Mouse (Mus musculus) yolk sac, embryonic 10.5 days (tissue): ENCODE data around the gene Efna2.
"Not testable (repeated sequence)": the region's sequence is repeated elsewhere in the genome, so short reads cannot be mapped to it uniquely, and the experiment has no call there.

Source experiments
- DNase-seq: peaks from one replicate; pipeline ENCODE4 v3.0.0-alpha.2; 2017; ENCODE audit warnings: low spot score

Gene Efna2

DNA sequence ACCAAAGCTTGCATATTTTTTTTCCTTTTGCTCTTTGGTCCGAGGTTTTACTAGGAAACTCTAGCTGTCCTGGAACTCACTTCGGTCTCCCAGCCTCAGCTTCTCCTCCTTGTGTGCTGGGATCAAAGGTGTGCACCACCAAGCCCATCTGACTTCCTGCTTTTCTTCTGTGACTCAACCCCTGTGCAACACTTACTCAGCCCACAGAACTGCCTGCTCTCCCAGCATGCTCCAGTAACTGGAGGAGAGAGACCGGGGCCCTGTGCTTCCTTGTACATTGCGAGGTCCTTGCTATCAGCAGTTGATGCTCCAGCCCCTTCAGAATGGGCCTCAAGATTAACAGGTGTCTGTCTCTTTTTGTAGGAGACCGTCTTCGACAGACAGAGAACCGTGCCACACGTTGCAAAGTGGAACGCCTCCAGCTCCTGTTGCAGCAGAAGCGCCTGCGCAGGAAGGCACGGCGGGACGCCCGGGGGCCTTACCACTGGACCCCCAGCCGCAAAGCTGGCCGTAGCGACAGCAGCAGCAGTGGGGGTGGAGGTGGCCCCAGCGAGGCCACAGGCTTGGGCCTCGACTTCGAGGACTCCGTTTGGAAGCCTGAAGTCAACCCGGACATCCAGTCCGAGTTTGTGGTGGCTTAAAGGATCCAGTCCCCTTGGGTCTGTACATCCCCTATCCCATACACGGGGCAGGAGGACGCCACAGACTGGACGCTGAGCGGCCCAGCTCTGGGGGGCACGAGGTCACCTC is 23.1 kb upstream of the Efna2 start:
- no peak for DNase-seq

DNA sequence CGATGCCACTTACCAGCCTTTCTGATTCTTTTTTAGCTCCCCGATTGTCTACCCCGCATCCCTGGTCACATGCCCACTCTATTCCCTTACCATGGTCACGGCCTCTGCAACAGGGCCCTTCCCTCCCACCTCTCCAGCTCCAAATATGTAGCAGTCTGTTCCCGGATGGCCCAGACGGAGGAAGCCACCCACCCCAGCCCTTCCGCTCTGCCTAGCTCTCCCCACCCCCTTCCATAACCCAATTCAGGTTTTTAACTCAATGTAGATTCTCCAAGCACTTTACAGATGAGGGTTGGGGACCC is 22.6 kb upstream of the Efna2 start:
- no peak for DNase-seq

DNA sequence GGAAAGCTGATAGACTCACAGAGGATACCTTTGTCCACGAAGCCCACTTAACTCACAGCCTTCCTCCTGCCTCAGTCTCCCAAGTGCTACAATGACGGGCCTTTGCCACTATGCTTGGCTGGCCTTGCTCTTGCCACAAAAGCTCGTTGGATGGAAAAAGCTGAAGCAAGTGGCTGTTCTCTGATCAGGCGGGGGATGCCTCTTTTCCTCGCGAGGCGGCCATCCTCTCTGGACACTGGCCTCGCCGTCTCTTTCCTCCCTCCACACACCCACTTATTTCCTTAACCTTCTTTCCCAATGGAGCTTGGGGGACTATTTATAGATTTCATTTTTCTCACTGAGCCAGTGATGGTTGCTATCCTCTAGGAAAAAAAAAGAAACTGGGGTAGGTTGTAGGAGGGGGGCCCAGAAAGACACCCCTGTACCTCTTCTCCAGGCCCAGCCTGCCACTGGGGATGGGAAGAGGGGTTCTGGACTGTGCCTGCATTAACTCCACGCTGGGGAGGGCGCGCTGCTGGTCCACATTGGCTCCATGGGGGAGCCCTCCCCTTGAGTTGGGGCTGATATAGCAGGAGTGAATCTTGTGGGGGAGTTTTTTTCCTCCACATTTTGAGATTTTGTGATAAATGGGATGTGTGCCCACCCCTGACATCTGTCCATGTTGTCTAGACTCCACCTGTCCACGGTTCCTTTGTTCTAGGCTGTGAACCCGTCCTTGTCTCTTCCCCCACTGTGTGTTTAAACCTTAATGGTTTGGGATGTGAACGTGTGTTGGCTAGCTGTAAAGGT is 21.9 kb upstream of the Efna2 start:
- DNase-seq, result no peak

DNA sequence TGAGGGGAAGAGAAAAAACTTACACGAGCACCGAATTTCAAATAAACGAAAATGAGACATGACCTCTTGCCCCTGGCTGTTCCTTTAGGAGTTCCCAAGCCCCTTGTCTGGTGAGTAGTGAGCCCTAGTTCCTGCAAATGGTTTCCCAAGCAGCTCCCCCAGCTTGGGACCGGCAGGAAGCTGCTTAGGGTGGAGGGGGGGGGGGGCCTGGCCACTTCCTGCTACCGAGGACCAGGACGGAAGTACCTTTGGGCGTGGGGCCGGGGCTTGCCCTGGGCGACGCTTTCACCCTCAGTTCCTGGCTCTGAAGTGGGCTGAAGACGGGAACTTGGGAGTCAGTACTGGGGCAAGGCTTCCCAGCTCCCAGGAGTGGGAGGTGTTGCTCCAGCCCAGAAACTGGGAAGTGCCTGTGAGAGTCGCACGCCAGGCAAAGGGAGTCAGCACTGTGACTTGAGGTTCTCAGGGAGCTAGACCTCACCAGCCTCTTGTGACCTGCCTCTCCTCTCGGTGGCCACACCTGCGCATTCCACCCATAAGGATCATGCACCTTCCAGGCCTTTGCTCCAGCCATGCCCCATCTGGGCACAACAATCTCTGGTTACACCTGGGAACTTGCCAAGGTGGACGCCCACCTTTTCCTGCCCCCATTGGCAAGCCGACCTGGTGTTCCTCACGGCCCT is 20.8 kb upstream of the Efna2 start:
- DNase-seq, result peak; percentile 74

DNA sequence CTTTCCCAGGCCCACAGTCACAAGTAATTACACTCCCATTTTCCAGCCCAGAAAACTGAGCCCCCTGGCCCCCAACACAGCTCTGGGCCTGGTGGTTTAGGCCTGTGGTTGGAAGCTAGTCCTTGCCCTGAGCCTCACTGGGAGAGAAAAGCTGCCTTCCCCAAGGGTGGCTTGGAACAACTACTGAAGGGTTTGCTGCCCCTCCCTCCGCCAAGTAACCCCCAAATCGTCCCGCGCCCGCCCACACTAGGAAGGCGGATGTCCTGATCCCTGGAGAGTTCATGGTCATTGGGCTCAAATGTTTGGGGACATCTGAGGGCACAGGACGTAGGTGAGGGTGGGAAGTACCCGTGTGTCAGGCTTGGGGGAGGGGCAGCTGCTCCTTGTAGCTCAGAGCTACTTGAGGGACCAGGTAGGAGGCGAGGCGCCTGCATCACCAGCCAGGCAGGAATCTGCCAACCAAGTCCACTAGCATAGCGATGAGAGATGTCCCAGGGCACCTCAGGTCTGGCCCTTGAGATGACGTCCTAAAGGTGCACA is 20.2 kb upstream of the Efna2 start:
- peak; percentile 64 for DNase-seq

DNA sequence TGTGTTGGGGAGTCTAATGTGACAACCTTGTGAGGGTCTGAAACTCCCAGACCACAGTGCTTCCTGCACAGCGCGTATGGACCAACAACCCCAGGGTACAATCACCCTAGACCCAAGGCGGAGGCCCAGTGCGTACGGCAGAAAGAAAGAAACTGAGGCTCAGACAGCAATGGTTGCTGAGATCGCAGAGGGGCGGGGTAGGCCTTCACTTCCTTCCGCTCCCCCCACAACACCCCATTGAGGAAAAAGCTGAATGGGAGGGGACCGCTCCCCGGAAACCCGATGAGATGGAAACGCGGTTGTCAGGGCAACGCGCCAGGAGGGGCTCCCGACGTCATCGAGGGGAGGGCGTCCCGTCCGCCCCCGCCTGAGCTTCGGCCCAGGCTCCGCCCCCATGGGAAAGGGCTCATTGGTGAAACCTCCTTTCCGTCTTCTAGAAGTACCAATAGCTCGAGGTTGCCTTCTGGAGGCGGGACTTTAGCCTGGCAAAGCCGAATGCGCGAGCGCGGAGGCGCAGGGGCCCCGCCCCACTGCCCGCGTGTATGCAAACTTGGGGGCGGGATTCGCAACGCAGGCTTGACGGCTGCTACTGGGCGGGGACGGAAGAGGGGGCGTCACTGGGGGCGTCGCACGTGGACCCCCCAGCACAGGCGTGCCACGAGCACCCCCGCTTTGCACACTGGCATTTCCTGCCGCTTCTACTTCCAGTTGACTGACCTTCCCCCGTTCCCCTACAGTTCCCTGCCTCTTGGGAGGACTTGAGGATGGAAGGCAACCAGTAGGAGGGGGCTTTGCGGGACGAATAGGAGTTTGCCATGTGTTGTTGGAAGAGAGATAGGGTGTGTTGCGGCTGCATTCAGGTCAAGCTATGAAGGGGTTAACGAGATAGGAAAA is 19.5 kb upstream of the Efna2 start:
- DNase-seq, result peak; percentile 99

DNA sequence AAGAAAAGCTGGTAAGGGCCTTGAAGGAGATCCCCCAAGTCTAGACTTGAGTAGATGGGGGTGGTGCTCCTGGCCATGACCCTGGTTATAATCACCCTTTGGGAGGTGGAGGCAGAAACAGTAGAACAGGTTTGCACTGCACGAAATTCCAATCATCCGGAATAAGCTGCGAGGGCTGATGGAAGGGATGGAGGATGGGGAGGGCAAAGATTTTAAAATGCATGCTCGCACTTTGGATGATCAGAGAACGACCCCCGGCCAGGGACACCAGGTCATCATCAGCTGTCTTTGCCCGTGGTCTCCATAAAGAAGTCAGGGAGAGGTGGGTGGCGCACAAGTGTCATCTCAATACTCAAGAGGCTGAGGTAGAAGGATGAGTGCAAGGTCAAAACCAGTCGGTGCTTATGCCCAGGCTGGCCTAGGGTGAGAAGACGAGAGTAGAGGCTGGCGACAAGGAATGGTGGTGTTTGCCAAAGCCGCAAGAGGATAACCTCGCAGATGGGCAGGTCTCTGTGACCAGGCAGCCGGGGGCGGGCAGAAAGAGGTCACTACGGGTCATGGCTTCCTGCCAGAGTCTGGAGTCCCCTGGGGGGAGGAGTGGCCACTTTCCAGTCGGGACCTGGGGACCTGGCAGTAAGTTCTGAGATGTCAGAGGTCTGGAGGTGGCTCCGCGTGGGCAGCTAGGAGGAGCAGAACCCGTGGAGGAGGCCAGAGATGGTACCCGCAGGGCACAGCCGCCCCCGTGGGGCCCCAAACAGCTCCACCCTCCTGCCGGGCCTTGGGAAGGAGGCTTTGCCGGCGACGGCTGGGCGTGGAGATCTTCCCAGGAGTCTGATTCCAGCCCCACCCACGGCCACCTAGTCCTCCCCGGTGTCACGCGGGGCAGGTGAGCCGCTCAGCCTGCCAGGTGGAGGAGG is 18.6 kb upstream of the Efna2 start:
- peak; percentile 95 for DNase-seq

DNA sequence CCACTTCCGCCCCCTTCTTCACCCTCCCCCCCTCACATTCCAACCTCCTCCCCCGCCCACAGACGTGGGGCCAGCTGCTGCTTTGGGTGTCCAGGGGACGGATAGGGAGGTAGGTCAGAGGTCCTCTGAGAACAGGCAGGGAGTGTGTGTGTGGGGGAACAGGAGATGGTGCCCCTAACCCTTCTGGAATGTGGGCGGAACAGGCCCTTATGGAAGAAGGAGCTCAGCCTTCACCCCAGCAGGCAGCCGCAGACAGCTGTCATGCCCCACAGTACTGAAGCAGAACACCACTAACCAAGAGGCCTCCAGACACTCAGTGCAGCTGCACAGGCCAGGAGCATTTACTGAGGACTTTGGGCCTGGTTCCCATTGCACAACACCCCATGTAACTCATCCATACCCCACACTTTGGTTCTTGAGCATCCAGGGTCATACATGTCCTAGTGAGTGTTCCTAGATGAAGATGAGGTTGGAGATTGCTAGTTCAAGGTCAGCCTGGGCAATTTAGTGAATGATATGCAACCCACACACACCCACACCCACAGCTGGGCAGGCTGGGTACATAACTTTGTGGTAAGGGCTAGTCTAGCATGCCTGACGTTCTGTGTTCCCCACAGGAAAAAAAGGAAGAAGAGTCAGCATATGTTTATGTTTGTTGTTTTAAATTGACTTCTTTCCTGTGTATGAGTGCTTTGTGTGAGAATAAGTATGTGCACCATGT is 17.6 kb upstream of the Efna2 start:
- DNase-seq, result peak; percentile 85

DNA sequence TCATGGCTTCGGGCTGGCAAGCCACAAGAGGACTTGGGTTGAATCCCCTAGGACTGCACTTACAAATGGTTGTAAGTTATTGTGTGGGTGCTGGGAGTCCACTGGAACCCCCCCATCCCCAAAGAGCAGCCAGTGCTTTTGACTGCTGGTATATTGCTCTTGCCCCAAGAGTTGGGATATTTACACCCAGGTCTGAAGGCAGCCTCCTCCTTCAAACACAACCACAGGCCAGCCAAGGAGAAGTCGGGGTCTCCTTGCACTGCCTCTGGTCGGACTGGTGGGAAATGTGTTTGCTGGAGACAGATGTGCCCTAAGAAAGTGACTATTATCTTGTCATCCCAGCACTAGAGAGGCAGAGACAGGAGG is 17.1 kb upstream of the Efna2 start:
- DNase-seq, result no peak

DNA sequence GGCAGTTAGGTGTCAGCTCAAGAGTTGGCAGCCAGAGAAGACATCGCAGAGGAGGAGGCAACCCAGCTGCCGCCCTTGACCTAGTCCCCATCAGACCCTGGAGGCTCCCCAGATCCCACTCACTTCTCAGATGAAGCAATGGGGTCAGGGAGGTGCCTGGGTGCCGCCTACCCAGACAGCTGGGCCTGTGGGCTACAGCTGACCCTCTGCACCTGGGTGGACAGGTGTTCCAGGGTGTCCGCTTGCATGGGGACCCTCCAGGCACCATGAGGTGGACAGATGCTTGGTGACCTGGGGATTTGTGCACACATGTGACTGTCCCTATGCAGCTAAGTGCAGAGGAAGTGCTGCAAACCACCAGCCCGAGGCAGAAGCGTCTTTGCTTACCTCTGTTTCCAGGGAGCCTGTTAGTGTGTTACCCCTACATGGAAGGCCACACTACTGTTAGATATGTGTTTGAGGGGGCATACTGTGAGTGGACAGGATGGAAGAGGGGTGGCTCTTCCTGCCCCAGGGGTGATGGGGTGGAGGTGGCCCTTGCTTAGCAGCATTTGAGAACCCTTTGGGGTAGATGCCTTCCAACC is 16.5 kb upstream of the Efna2 start:
- no peak for DNase-seq

DNA sequence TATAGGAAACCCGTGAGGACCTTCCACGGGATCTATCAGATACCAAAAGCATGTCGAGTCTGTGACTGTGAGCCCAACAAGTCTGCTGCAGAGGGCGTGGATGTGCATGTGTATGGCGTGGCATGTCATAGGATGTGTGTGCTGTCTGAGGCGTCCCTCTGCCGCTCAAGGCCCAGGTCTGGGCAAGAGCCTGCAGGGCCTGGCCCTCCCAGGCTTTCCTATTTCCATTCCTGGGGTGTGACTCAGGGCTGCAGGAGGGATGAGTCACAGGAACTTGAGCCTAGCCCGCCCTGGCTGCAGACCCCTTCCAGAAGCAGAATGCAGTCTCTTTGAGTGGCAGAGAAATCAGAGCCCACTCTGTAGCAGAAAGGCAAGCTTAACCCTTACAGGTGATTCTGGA is 15.6 kb upstream of the Efna2 start:
- DNase-seq, result no peak

DNA sequence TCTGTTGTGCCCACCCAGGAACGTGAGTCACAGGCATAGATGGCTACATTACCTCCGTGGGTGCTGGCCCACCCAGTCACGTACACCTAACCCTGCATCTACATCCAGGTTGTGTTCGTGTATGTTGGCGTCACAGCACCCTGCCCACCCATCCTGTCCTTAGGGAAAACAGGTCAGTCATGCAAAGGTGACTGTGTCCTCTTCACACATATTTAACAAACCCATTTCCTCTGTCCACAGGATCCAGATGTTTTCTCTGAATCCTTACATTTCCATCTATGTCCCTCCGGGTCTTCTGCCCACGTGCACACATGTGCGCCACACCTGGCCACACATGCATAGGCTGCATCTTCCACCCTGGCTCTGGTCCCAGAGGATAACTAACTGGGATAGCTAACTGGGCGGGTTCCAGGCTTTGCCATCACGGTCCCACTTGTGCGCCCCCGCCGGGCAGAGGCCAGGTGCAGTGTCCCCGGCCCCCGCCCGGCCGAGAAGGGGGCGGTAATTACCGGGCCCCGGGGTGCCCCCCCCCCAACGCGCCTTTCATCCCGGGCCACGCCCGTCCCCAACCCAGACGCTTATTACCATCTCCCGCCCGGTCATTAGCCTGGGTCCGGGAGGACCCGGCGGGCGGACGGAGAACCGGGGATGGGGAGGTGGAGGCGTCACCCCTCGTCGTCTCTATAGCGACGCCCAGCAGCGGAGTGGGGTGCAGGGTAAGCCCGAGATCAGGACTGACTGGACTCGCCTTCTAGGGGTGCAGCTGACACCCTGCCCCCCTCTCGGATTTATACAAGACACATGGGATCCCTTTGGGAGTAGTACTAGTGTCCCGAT is 14.9 kb upstream of the Efna2 start:
- DNase-seq, result no peak

DNA sequence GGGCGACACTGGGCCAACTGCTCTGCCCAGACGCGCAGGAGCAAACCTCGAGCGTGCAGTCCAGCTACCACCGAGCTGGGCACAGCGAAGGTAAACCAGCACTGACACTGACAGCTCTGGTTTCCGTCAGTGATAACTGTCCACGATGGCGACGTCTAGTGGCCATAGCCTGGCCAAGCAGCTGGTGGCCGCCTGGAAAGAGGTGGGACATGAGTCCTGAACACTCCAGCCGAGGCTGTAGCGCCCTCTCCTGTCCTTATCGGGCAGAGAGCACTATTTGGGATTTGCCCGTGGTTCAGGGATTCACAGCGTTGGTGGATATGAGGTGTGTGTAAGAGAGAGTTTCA is 14.3 kb upstream of the Efna2 start:
- DNase-seq, result peak; percentile 95

DNA sequence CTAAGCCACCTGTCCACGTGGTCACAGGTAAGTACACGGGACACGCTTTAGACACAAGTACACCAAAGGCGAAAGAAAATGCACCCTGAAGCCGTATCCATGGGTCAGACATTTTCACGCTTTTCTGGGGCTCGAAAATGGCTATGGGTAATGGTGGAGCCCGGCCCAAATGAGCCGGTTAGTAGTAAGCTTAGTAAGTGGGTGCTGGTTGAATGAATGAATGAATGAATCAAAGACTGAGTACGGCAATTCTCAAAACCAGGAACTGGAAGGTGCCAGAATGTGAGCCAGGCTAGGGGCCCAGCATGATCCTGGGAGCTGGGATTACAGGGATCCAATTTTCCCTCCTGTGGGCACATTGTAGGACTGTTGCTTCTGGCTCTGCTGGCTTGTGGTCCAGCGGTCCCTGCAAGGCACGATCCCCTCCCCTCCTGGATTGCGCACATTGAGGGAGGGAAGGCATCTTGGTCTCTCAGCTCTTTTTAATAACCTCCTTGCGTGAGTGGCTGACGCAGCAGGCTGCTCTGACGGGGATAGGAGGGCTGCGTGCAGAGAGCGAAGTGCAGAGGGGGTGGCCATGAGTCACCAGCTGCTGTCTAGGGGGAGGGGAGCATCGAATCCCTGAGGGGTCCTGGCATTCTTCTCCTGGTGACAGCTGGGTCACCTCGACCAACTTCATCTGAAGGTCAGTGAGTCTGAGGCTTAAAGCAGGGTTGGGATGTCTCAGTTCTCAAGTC is 13.7 kb upstream of the Efna2 start, which contains the start of gene Cirbp:
Cirbp (plus strand) TSS at position 594 of the 737 bp plus-strand sequence.
- peak; percentile 83 for DNase-seq

DNA sequence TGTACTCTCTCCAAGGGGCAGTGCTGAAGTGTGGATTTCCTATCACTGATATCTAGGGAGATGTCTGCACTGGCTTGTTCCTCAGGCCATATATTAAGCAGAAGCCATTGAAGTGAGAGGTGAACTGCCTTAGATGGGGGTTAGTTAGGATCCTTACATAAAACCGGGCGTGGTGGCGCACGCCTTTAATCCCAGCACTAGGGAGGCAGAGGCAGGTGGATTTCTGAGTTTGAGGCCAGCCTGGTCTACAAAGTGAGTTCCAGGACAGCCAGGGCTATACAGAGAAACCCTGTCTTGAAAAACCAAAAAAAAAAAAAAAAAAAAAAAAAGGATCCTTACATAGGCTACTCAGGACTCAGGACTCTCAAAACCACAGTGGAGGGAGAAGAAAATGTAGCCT is 13.1 kb upstream of the Efna2 start:
- DNase-seq, result not testable (repeated sequence)

DNA sequence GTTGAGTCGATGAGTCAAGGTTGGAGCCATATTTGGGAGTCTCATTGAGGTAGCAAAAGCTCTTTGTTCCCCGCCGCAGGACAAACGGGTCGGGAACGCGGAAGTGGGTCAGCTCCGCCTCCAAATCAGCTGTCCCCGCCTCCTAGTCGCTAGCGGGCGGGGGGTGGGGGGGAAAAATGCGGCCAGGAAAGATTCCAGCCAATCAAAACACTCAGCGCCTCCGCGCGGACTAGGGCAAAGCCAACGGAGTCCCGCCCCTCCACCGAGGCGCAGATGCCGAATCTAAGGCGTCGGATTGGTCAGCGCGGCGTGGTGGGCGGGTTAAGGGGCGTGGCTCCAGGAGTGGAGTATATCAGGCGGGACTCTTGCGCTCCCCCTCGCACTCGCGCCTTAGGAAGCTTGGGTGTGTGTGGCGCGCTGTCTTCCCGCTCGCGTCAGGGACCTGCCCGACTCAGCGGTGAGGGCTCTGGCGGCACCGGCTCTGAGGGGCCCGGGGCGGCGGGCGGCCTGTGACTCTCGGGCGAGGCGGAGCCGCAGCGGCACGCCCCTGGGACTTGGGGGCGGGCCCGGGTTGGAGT is 11.7 kb upstream of the Efna2 start:
- DNase-seq, result peak; percentile 99

DNA sequence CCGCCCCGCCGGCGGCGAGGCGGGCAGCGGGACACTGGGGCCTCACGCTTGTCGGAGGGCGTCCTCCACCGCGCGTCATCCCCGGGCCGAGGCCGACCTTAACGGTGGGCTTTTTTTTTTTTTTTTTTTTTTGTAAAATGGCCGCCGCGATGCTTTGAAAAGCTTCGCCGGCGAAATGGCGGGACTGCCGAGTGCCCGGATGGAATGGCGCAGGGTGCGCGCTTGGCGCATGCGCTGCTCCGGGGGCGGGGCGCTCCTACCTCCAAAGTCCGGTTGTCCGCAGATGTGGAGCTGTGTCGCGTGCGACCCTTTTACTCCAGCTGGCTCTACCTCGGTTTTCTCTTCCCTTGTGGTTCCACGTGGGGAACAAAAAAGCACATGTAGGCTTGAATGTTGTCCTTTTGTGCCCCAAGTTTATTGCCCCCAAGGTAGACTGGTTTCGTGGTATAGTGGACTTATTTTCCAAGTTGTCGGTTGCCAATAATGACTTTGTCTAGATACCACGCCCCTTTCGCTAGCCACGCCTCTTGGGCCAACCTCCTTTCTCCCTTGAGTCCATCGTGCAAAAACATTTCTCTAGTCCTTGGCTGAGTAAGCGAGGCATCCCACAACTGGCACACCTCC is 11.1 kb upstream of the Efna2 start:
- DNase-seq, result peak; percentile 93
